Mouse (Mus musculus): ENCODE measurements at regions not wholly inside any gene's neighbourhood (a gene's known extent, or its start where the extent isn't known, plus 50 kb on each side); places are given as distances from the start of the nearest gene placed in this dataset.

DNA sequence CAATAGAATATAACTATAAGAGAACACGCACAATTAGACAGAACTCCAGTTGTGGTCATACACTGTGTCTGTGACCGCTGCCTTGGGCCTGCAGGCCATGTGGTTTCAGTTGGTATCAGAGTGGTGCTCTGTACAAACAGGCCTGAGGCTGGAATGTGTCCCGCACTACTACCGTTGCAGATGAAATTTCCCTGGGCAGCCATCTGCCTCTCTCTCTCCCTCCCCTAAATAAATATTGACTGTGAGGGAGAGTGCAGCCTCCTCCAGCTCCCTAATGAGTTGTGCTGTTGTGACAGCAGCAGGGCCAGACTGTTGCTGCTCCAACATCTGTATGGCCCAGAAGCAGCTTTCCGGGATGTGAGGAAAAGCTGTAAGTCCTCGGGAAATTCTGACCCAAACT is 146.7 kb downstream of the Hs3st3b1 start:
- TF ChIP-seq CTCF (IDR thresholded peaks at IDR 0.05) (no peak), EP300 (IDR thresholded peaks at IDR 0.05) (no peak)
